Mouse (Mus musculus) embryonic facial prominence, embryonic 12.5 days (tissue): ENCODE measurements around the gene Kctd2. TPM values are rescaled to one million over a fixed set of nuclear protein-coding genes. Genes with fewer than 3 reads are reported as not detected.

Source experiments
- ATAC-seq: fragments of 200-750 bp; cut with Nextera tagmentation; 2 replicates; pipeline ENCODE4 v1.8.0; 2017; ENCODE audit not compliant: insufficient number of reproducible peaks, insufficient read depth, low FRiP score, low TSS enrichment
- H3K27ac ChIP-seq: fragments of 300-500 bp; sonication (generic); 2 replicates; pipeline ENCODE4 v1.5.1; 2016; ENCODE audit warnings: mild to moderate bottlenecking
- H3K27me3 ChIP-seq: fragments of 300-500 bp; sonication (generic); 2 replicates; pipeline ENCODE4 v1.6.1; 2016; ENCODE audit warnings: mild to moderate bottlenecking, moderate library complexity
- H3K36me3 ChIP-seq: fragments of 300-500 bp; sonication (generic); 2 replicates; pipeline ENCODE4 v1.6.1; 2016; ENCODE audit warnings: mild to moderate bottlenecking
- H3K4me1 ChIP-seq: fragments of 300-500 bp; sonication (generic); 2 replicates; pipeline ENCODE4 v1.6.1; 2016
- H3K4me2 ChIP-seq: fragments of 300-500 bp; sonication (generic); replicated peaks from 2 replicates; pipeline ENCODE4 v1.6.1; 2016; ENCODE audit warnings: mild to moderate bottlenecking, moderate library complexity
- H3K4me3 ChIP-seq: fragments of 300-500 bp; sonication (generic); 2 replicates; pipeline ENCODE4 v1.5.1; 2016; ENCODE audit warnings: mild to moderate bottlenecking
- H3K9ac ChIP-seq: fragments of 300-500 bp; sonication (generic); 2 replicates; pipeline ENCODE4 v1.6.1; 2016; ENCODE audit warnings: mild to moderate bottlenecking, moderate library complexity
- H3K9me3 ChIP-seq: fragments of 300-500 bp; sonication (generic); 2 replicates; pipeline ENCODE4 v1.6.1; 2016; ENCODE audit warnings: mild to moderate bottlenecking, moderate library complexity
- WGBS: fragments of 180-500 bp; shearing (Covaris S2); methylation state at CpG from one replicate; pipeline ENCODE4 v1.1.7; 2016; 5-methylcytosine and 5-hydroxymethylcytosine counted together
- polyA plus RNA-seq: library from polyadenylated mRNA; unstranded; fragments of >200 nt; fragmentation: Nextera tagmentation; extraction: Ambion mirVana; gene quantifications from 2 replicates; pipeline ENCODE4 v1.2.1, GENCODE M21; 2016

The Kctd2 gene
- polyA plus RNA-seq, 1 experiment from 2014 or later = 24.5 TPM

- Histone ChIP-seq H3K4me3 (peak within 1 kb of the TSS; percentile 79), H3K9ac (peak within 1 kb of the TSS; percentile 90), H3K4me2 (peak within 1 kb of the TSS; percentile 73), H3K4me1 (peaks cover 15% of the 10 kb centered on the region), H3K27me3 (no peaks in the 10 kb centered on the region), H3K36me3 (peaks cover 20% of the 10 kb centered on the region), H3K27ac (peak within 1 kb of the TSS; percentile 89), H3K9me3 (no peaks in the 10 kb centered on the region)
- 3% methylated on average over 50 of the region's 50 CpGs for WGBS
- ATAC-seq = peak; percentile 79
Observed at GRCm38 (mm10) chr11:115403338-115404124, 16.4 kb upstream of the Kctd2 start, which contains the start of gene Mrpl58. Mrpl58 (plus strand) TSS chr11:115403752.

- Histone ChIP-seq H3K4me2 (no peak overlapping the region), H3K9ac (peak overlapping the region; percentile 15; the same call in 1 of the 2 replicates), H3K4me3 (no peak overlapping the region), H3K9me3 (no peaks in the 10 kb centered on the region), H3K27me3 (no peaks in the 10 kb centered on the region), H3K36me3 (peaks cover 40% of the 10 kb centered on the region), H3K27ac (no peak overlapping the region), H3K4me1 (peaks cover 15% of the 10 kb centered on the region)
- WGBS = 96% methylated on average over 6 of the region's 6 CpGs
- ATAC-seq = no peak
Observed at GRCm38 (mm10) chr11:115405723-115406122, 14.2 kb upstream of the Kctd2 start.

- Histone ChIP-seq H3K9ac (no peak overlapping the region), H3K27me3 (no peaks in the 10 kb centered on the region), H3K9me3 (no peaks in the 10 kb centered on the region), H3K27ac (no peak overlapping the region), H3K4me3 (no peak overlapping the region), H3K36me3 (peaks cover 46% of the 10 kb centered on the region), H3K4me2 (no peak overlapping the region), H3K4me1 (peaks cover 24% of the 10 kb centered on the region)
- 95% methylated on average over 17 of the region's 17 CpGs for WGBS
- ATAC-seq = no peak
Observed at GRCm38 (mm10) chr11:115406858-115407401, 13.0 kb upstream of the Kctd2 start.

- Histone ChIP-seq H3K4me3 (no peak overlapping the region), H3K27me3 (no peaks in the 10 kb centered on the region), H3K4me1 (peaks cover 25% of the 10 kb centered on the region), H3K4me2 (no peak overlapping the region), H3K36me3 (peaks cover 46% of the 10 kb centered on the region), H3K27ac (no peak overlapping the region), H3K9me3 (no peaks in the 10 kb centered on the region), H3K9ac (no peak overlapping the region)
- 88% methylated on average over 6 of the region's 6 CpGs for WGBS
- ATAC-seq = no peak
Observed at GRCm38 (mm10) chr11:115408266-115408920, 11.5 kb upstream of the Kctd2 start.

- WGBS = 58% methylated on average over 7 of the region's 7 CpGs
- ATAC-seq = no peak
- H3K27ac ChIP-seq = peak overlapping the region; percentile 37; the same call in 1 of the 2 replicates
Observed at GRCm38 (mm10) chr11:115409556-115409955, 10.4 kb upstream of the Kctd2 start.

GRCm38 (mm10) chr11:115420336-115421190, 635 bp downstream of the Kctd2 start:
- Histone ChIP-seq H3K27ac (peak overlapping the region; percentile 90), H3K4me2 (peak overlapping the region; percentile 93), H3K4me1 (peaks cover 29% of the 10 kb centered on the region), H3K4me3 (peak overlapping the region; percentile 92), H3K9me3 (no peaks in the 10 kb centered on the region), H3K36me3 (peaks cover 39% of the 10 kb centered on the region), H3K9ac (peak overlapping the region; percentile 98), H3K27me3 (no peaks in the 10 kb centered on the region)
- peak; percentile 49 for ATAC-seq
- WGBS = 4% methylated on average over 31 of the region's 45 CpGs

More at GRCm38 (mm10) chr11:115409556-115409955, 10.4 kb upstream of the Kctd2 start:
- H3K9ac ChIP-seq = no peak overlapping the region
- H3K4me2 ChIP-seq = no peak overlapping the region
- peaks cover 46% of the 10 kb centered on the region for H3K36me3 ChIP-seq
- no peak overlapping the region for H3K4me3 ChIP-seq
- H3K27me3 ChIP-seq = no peaks in the 10 kb centered on the region
- H3K9me3 ChIP-seq = no peaks in the 10 kb centered on the region
- H3K4me1 ChIP-seq = peaks cover 24% of the 10 kb centered on the region

GRCm38 (mm10) chr11:115421328-115421727, 1.4 kb downstream of the Kctd2 start:
- H3K27ac ChIP-seq = no peak overlapping the region
- 57% methylated on average over 1 of the region's 1 CpGs for WGBS
- peak overlapping the region; percentile 92 for H3K4me3 ChIP-seq
- H3K4me2 ChIP-seq = peak overlapping the region; percentile 93
- H3K4me1 ChIP-seq = peaks cover 29% of the 10 kb centered on the region
- ATAC-seq = no peak
- H3K27me3 ChIP-seq = no peaks in the 10 kb centered on the region
- no peaks in the 10 kb centered on the region for H3K9me3 ChIP-seq
- peaks cover 36% of the 10 kb centered on the region for H3K36me3 ChIP-seq
- H3K9ac ChIP-seq = peak overlapping the region; percentile 98

GRCm38 (mm10) chr11:115421972-115422371, 2.0 kb downstream of the Kctd2 start:
- Histone ChIP-seq H3K27me3 (no peaks in the 10 kb centered on the region), H3K4me2 (0 out of 2 replicates have a peak overlapping the region, but pooled peaks have one; percentile 13), H3K4me1 (peaks cover 29% of the 10 kb centered on the region), H3K9ac (no peak overlapping the region), H3K27ac (no peak overlapping the region), H3K36me3 (peaks cover 36% of the 10 kb centered on the region), H3K9me3 (no peaks in the 10 kb centered on the region), H3K4me3 (no peak overlapping the region)
- 88% methylated on average over 16 of the region's 16 CpGs for whole genome bisulfite sequencing
- ATAC-seq = no peak

- Histone ChIP-seq H3K4me1 (peaks cover 33% of the 10 kb centered on the region), H3K9ac (no peak overlapping the region)
- 80% methylated on average over 3 of the region's 3 CpGs for WGBS
Observed at GRCm38 (mm10) chr11:115423091-115423490, 3.2 kb downstream of the Kctd2 start.

GRCm38 (mm10) chr11:115424666-115425065, 4.7 kb downstream of the Kctd2 start:
- no peak overlapping the region for H3K27ac ChIP-seq
- no peak overlapping the region for H3K9ac ChIP-seq
- H3K4me3 ChIP-seq = no peak overlapping the region
- 86% methylated on average over 7 of the region's 7 CpGs for WGBS
- no peaks in the 10 kb centered on the region for H3K9me3 ChIP-seq
- peaks cover 42% of the 10 kb centered on the region for H3K36me3 ChIP-seq
- H3K4me1 ChIP-seq = peaks cover 22% of the 10 kb centered on the region
- no peaks in the 10 kb centered on the region for H3K27me3 ChIP-seq
- no peak overlapping the region for H3K4me2 ChIP-seq
- ATAC-seq = no peak

More at GRCm38 (mm10) chr11:115423091-115423490, 3.2 kb downstream of the Kctd2 start:
- no peak overlapping the region for H3K4me3 ChIP-seq
- no peaks in the 10 kb centered on the region for H3K9me3 ChIP-seq
- no peaks in the 10 kb centered on the region for H3K27me3 ChIP-seq
- ATAC-seq = no peak
- no peak overlapping the region for H3K4me2 ChIP-seq
- no peak overlapping the region for H3K27ac ChIP-seq
- H3K36me3 ChIP-seq = peaks cover 28% of the 10 kb centered on the region

- ATAC-seq = no peak
- Histone ChIP-seq H3K4me3 (no peak overlapping the region), H3K27me3 (no peaks in the 10 kb centered on the region), H3K36me3 (peaks cover 52% of the 10 kb centered on the region), H3K27ac (no peak overlapping the region), H3K9me3 (no peaks in the 10 kb centered on the region), H3K9ac (no peak overlapping the region), H3K4me1 (peaks cover 22% of the 10 kb centered on the region), H3K4me2 (no peak overlapping the region)
- 93% methylated on average over 6 of the region's 6 CpGs for WGBS
Observed at GRCm38 (mm10) chr11:115425671-115426070, 5.7 kb downstream of the Kctd2 start.
